Mouse (Mus musculus) layer of hippocampus, postnatal 25 days (tissue): ENCODE measurements around the gene Npb. TPM values are rescaled to one million over a fixed set of nuclear protein-coding genes. Genes with fewer than 3 reads are reported as not detected.

Experiments
- microRNA-seq, 2 experiments: library from miRNA; unstranded; fragments of <30 nt; microRNA quantifications; one replicate each; pipeline ENCODE4 v1.2.0; 2021
- total RNA-seq, 2 experiments: library from RNA; stranded (reverse); gene quantifications; 2 replicates each; pipeline ENCODE4 v1.2.3; 2021

The Npb gene
- total RNA-seq, 2 experiments from 2014 or later = 2.1 to 2.9 TPM

Small RNA genes within 50 kb of the gene (microRNA-seq; reads per million reads assigned to microRNA genes)
- gene Mir6936 = 0.37 to 3.2 reads per million in 2 experiments

Other genes starting within 250 kb of the Npb start
- under 1 TPM in 1 of 2 experiments, not detected in 1; 0.89 TPM for gene Fscn2, start 246.9 kb upstream of the Npb start, total RNA-seq
- gene Faap100, start 229.7 kb upstream of the Npb start, total RNA-seq = 10 to 100 TPM; 16.2 to 17.1 TPM
- 10 to 100 TPM; 62.4 to 63.0 TPM for gene Nploc4, start 170.8 kb upstream of the Npb start, total RNA-seq
- 1 to 10 TPM in 1 of 2 experiments, under 1 TPM in 1; 0.32 to 6.8 TPM for gene Tspan10, start 165.8 kb upstream of the Npb start, total RNA-seq
- gene Pde6g, start 155.0 kb upstream of the Npb start, total RNA-seq = under 1 TPM; 0.56 to 0.59 TPM
- 10 to 100 TPM; 15.5 to 16.2 TPM for gene Oxld1, start 150.4 kb upstream of the Npb start, total RNA-seq
- 10 to 100 TPM; 23.6 to 26.8 TPM for gene Ccdc137, start 150.4 kb upstream of the Npb start, total RNA-seq
- gene Arl16, start 140.9 kb upstream of the Npb start, total RNA-seq = 10 to 100 TPM; 50.8 to 53.8 TPM
- 10 to 100 TPM; 60.9 to 72.0 TPM for gene Mrpl12, start 123.9 kb upstream of the Npb start, total RNA-seq
- gene Slc25a10, start 116.6 kb upstream of the Npb start, total RNA-seq = 10 to 100 TPM; 18.1 to 22.4 TPM
- gene Gcgr, start 77.8 kb upstream of the Npb start, total RNA-seq = under 1 TPM; 0.15 to 0.19 TPM
- gene Mcrip1, start 58.8 kb upstream of the Npb start, total RNA-seq = 10 to 100 TPM; 86.1 to 86.5 TPM
- not detected for gene Ppp1r27, start 57.3 kb upstream of the Npb start, total RNA-seq
- gene P4hb, start 35.2 kb upstream of the Npb start, total RNA-seq = 100 to 1,000 TPM; 127 to 136 TPM
- 100 to 1,000 TPM; 306 to 324 TPM for gene Arhgdia, start 26.9 kb upstream of the Npb start, total RNA-seq
- 10 to 100 TPM; 61.7 to 67.4 TPM for gene Alyref, start 10.1 kb upstream of the Npb start, total RNA-seq
- 100 to 1,000 TPM in 1 of 2 experiments, 10 to 100 TPM in 1; 87.2 to 109 TPM for gene Anapc11, start 10.1 kb upstream of the Npb start, total RNA-seq
- 100 to 1,000 TPM; 133 to 162 TPM for gene Pcyt2, start 9.5 kb downstream of the Npb start, total RNA-seq
- 10 to 100 TPM; 36.1 to 42.4 TPM for gene Sirt7, start 16.8 kb downstream of the Npb start, total RNA-seq
- 10 to 100 TPM; 68.9 to 83.2 TPM for gene Mafg, start 25.1 kb downstream of the Npb start, total RNA-seq
- 1 to 10 TPM; 4.3 to 4.9 TPM for gene Pycr1, start 35.3 kb downstream of the Npb start, total RNA-seq
- gene Myadml2, start 39.7 kb downstream of the Npb start, total RNA-seq = 1 to 10 TPM; 2.5 to 3.5 TPM
- gene Notum, start 52.7 kb downstream of the Npb start, total RNA-seq = 1 to 10 TPM; 4.5 to 8.2 TPM
- gene Aspscr1, start 64.5 kb downstream of the Npb start, total RNA-seq = 10 to 100 TPM; 50.0 to 55.7 TPM
- gene Cenpx, start 105.3 kb downstream of the Npb start, total RNA-seq = 10 to 100 TPM; 20.1 to 21.9 TPM
- 10 to 100 TPM; 47.0 to 65.2 TPM for gene Lrrc45, start 105.4 kb downstream of the Npb start, total RNA-seq
- gene Rac3, start 113.0 kb downstream of the Npb start, total RNA-seq = 10 to 100 TPM; 33.7 to 46.8 TPM
- 10 to 100 TPM; 12.4 to 12.9 TPM for gene Dcxr, start 118.8 kb downstream of the Npb start, total RNA-seq
- gene Cbr2, start 123.6 kb downstream of the Npb start, total RNA-seq = 1 to 10 TPM; 1.5 to 1.6 TPM
- 10 to 100 TPM; 19.9 to 22.8 TPM for gene Hmga1b, start 154.3 kb downstream of the Npb start, total RNA-seq
- gene Rfng, start 175.7 kb downstream of the Npb start, total RNA-seq = 10 to 100 TPM; 68.8 to 74.1 TPM
- 100 to 1,000 TPM; 147 to 153 TPM for gene Gps1, start 175.8 kb downstream of the Npb start, total RNA-seq
- gene Dus1l, start 187.9 kb downstream of the Npb start, total RNA-seq = 10 to 100 TPM; 45.7 to 50.0 TPM
- 100 to 1,000 TPM; 191 to 198 TPM for gene Fasn, start 216.1 kb downstream of the Npb start, total RNA-seq